Mouse (Mus musculus) testis, adult 2 months (tissue): Measurements from ENCODE around the gene Col19a1. TPM values are rescaled to one million over a fixed set of nuclear protein-coding genes. Genes with fewer than 3 reads are reported as not detected.
A peak's percentile ranks its signal among the peaks of the same experiment; 100 is the strongest.

Experiments used
- H3K27ac ChIP-seq: fragments of 200-500 bp; 2 replicates; pipeline ENCODE4 v1.5.1; 2012; ENCODE audit warnings: low read depth, low read length; ENCODE audit not compliant: control insufficient read depth, insufficient read depth
- H3K27me3 ChIP-seq: fragments of 200-500 bp; 2 replicates; pipeline ENCODE4 v1.6.1; 2012; ENCODE audit warnings: mild to moderate bottlenecking, low read length, moderate library complexity; ENCODE audit not compliant: control insufficient read depth, insufficient read depth
- H3K36me3 ChIP-seq: fragments of 200-500 bp; 2 replicates; pipeline ENCODE4 v1.6.1; 2012; ENCODE audit warnings: mild to moderate bottlenecking, low read length; ENCODE audit not compliant: control insufficient read depth, insufficient read depth
- H3K4me1 ChIP-seq: fragments of 200-500 bp; 2 replicates; pipeline ENCODE4 v1.6.1; 2012; ENCODE audit warnings: low read length; ENCODE audit not compliant: control insufficient read depth, insufficient read depth
- H3K4me3 ChIP-seq: fragments of 200-500 bp; 2 replicates; pipeline ENCODE4 v1.5.1; 2012; ENCODE audit warnings: low read depth, mild to moderate bottlenecking, low read length, moderate library complexity, mixed read lengths; ENCODE audit not compliant: control insufficient read depth
- CTCF ChIP-seq: fragments of 200-500 bp; IDR thresholded peaks from 2 replicates; pipeline ENCODE4 v1.5.1; 2012; ENCODE audit warnings: low read depth, mild to moderate bottlenecking, inconsistent platforms, low read length, moderate library complexity; ENCODE audit not compliant: control insufficient read depth, insufficient read depth, insufficient replicate concordance
- POLR2A ChIP-seq: fragments of 200-500 bp; IDR thresholded peaks from 2 replicates; pipeline ENCODE4 v1.6.1; 2012; ENCODE audit warnings: low read depth, mild to moderate bottlenecking, inconsistent platforms, low read length, moderate library complexity; ENCODE audit not compliant: control insufficient read depth
- polyA plus RNA-seq: library from polyadenylated mRNA; depleted of rRNA; stranded (reverse); fragments of >200 nt; gene quantifications from 2 replicates; pipeline ENCODE4 v1.2.3, GENCODE M21; 2012

Gene Col19a1
- polyA plus RNA-seq, 1 experiment: 0.69 TPM

DNA sequence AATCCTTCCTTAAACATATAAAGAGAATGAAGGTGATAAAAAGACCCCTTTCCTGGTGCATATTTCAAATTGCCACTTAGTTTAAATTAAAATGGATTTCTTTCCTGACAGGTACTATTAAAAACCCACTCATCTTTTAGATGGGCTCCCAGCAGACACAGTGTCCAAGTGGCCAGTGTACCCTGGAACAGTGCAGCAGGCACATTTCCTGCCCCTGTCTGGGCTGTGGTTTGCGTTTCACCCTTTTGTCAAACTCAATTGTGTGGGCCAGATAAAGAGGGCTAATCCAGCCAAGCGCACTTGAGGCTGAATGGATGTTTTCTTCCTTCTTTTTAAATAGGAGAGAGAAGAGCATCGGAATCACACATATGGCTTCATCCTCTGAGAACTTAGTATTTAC is 320.2 kb downstream of the Col19a1 start:
- Histone ChIP-seq H3K4me3 (no peak overlapping the region), H3K36me3 (no peaks in the 10 kb centered on the region), H3K27me3 (no peaks in the 10 kb centered on the region), H3K4me1 (no peaks in the 10 kb centered on the region; the same call in 1 of the 2 replicates), H3K27ac (no peak overlapping the region)
- TF ChIP-seq POLR2A: no peak
- TF ChIP-seq CTCF: no peak

GRCm38 (mm10) chr1:24261181-24261580 is 326.1 kb downstream of the Col19a1 start:
- no peak for TF ChIP-seq POLR2A
- TF ChIP-seq CTCF: no peak
- no peaks in the 10 kb centered on the region for H3K27me3 ChIP-seq
- no peaks in the 10 kb centered on the region; the same call in 1 of the 2 replicates for H3K4me1 ChIP-seq
- no peak overlapping the region for H3K27ac ChIP-seq
- H3K36me3 ChIP-seq: no peaks in the 10 kb centered on the region
- no peak overlapping the region for H3K4me3 ChIP-seq

- TF ChIP-seq CTCF (no peak), POLR2A (no peak)
- Histone ChIP-seq H3K27ac (no peak overlapping the region), H3K36me3 (no peaks in the 10 kb centered on the region), H3K27me3 (no peaks in the 10 kb centered on the region), H3K4me1 (no peaks in the 10 kb centered on the region), H3K4me3 (no peak overlapping the region)
Observed at GRCm38 (mm10) chr1:24259419-24259818, 327.9 kb downstream of the Col19a1 start.

GRCm38 (mm10) chr1:24257961-24258360 is 329.3 kb downstream of the Col19a1 start:
- Histone ChIP-seq H3K36me3 (no peaks in the 10 kb centered on the region), H3K27ac (no peak overlapping the region), H3K27me3 (no peaks in the 10 kb centered on the region), H3K4me1 (no peaks in the 10 kb centered on the region), H3K4me3 (no peak overlapping the region)
- TF ChIP-seq CTCF: no peak
- TF ChIP-seq POLR2A: no peak

GRCm38 (mm10) chr1:24249105-24249664 is 338.1 kb downstream of the Col19a1 start:
- no peak overlapping the region for H3K4me3 ChIP-seq
- no peak; the same call in 1 of the 2 replicates for TF ChIP-seq CTCF
- no peak for TF ChIP-seq POLR2A
- H3K27ac ChIP-seq: no peak overlapping the region
- no peaks in the 10 kb centered on the region for H3K27me3 ChIP-seq
- no peaks in the 10 kb centered on the region for H3K36me3 ChIP-seq
- no peaks in the 10 kb centered on the region for H3K4me1 ChIP-seq

DNA sequence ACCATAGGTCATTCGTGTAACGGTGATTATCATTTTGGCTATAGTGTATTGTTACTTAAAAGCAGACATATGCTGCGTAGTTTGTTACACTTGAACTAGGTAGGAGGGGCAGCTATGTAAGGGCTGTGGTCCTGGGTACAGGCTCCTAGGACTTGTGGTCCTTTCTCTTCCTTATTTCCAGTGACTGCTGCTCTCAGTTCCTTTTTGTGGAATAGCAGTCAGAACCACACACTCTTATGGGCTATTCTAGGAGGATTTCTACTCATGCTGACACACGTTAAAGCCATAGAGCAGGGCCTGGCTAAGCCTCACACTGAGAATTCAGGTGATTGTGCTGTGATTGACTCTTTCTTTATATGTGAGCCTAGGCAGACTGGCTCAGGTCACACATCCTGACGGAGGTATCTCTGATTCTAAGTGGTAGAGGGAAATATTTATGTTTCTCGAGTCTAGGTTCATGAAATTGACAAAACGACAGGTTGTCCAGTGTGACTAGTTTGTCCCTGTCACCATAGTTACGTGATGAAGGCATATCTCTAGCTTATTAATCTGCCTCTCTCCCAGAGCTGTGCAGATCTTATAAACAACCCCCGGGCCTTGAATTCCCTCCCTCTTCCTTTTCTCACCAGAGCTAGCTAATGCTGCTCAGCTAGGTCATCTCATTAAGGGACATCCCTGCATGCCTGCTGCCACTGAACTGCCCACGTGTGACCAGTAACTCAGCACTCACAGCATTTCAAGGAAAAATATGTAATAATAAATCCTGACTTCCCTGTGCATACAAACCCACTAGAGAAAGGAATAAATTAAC is 338.8 kb downstream of the Col19a1 start:
- H3K4me1 ChIP-seq: no peaks in the 10 kb centered on the region
- no peaks in the 10 kb centered on the region for H3K27me3 ChIP-seq
- TF ChIP-seq CTCF (no peak), POLR2A (no peak)
- no peaks in the 10 kb centered on the region for H3K36me3 ChIP-seq
- H3K27ac ChIP-seq: no peak overlapping the region
- no peak overlapping the region for H3K4me3 ChIP-seq

GRCm38 (mm10) chr1:24245700-24246375 is 341.4 kb downstream of the Col19a1 start:
- Histone ChIP-seq H3K27me3 (no peaks in the 10 kb centered on the region), H3K4me1 (no peaks in the 10 kb centered on the region), H3K27ac (no peak overlapping the region), H3K36me3 (no peaks in the 10 kb centered on the region), H3K4me3 (peak overlapping the region; percentile 20; the same call in 1 of the 2 replicates)
- TF ChIP-seq CTCF (no peak), POLR2A (no peak)
